Mouse (Mus musculus) T-helper 1 cell (primary cell): ENCODE results near the gene Mrnip.

Experiments used
- in situ Hi-C: fragments of 300-600 bp; cut with MboI, MseI; formaldehyde crosslinking; loops from one replicate; pipeline ENCODE4 v1.15.1; 2025; ENCODE audit warnings: high pct_unique_total_duplicates

Mrnip gene

GRCm38 (mm10) chr11:50198916-50199315 is 24.7 kb downstream of the Mrnip start:
- in situ Hi-C loops = loop anchor here (10.0 kb wide), 1 partner anchor 1004 kb away; no protein-coding TSS in a partner anchor

- in situ Hi-C loops = no loop called here
These were observed 26.4 kb downstream of the Mrnip start for GRCm38 (mm10) chr11:50200613-50201012.

- in situ Hi-C loops = no loop called here
These were observed 27.3 kb downstream of the Mrnip start for GRCm38 (mm10) chr11:50201590-50201989.

- in situ Hi-C loops = no loop called here
These were observed 29.1 kb downstream of the Mrnip start for GRCm38 (mm10) chr11:50203302-50203827.

GRCm38 (mm10) chr11:50205434-50205833 is 31.2 kb downstream of the Mrnip start:
- in situ Hi-C loops = no loop called here

DNA sequence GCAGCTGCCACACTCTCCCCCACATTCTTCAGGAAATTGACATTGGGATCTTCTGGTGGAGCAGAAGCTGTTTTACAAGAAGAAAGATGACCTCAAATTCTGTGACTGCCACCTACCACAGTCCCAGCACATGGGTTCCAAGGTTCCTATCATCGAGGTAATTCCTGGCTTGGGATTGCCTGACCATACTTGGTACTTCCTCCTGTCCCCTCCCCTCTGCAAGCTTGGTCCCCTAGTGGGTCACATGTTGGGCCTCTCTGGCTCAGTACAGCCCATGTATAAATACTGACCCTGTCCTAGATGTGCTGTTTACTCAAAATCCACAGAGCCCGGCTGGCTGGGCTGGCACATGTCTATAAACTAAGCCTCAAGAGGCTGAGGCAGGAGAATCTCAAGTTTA is 31.8 kb downstream of the Mrnip start:
- in situ Hi-C loops = no loop called here

- in situ Hi-C loops = no loop called here
These were observed 33.1 kb downstream of the Mrnip start for GRCm38 (mm10) chr11:50207344-50207743.

DNA sequence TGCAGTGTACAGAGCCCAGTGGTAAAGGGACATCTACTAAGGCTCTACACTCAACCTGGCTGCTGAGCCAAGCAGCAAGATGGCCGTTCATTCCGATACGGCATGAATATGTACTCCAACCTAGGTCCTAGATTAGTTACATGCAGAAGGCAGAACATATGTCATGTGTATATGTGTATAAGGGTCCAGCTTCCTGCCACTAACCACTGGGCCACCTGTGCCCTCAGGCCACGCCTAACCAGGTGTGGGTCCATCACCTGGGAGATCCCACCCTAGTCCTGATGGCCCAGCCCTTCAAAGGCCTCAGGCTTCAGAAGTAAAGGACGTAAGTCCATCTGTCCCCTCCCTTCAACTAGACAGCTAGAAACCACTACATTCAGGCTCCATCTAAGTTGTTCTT is 33.8 kb downstream of the Mrnip start:
- in situ Hi-C loops = no loop called here

- in situ Hi-C loops = loop anchor here (10.0 kb wide), 1 partner anchor 1335 kb away; the partner anchor contains the start of gene Irgm1
These were observed 35.9 kb downstream of the Mrnip start for GRCm38 (mm10) chr11:50210101-50210504.

DNA sequence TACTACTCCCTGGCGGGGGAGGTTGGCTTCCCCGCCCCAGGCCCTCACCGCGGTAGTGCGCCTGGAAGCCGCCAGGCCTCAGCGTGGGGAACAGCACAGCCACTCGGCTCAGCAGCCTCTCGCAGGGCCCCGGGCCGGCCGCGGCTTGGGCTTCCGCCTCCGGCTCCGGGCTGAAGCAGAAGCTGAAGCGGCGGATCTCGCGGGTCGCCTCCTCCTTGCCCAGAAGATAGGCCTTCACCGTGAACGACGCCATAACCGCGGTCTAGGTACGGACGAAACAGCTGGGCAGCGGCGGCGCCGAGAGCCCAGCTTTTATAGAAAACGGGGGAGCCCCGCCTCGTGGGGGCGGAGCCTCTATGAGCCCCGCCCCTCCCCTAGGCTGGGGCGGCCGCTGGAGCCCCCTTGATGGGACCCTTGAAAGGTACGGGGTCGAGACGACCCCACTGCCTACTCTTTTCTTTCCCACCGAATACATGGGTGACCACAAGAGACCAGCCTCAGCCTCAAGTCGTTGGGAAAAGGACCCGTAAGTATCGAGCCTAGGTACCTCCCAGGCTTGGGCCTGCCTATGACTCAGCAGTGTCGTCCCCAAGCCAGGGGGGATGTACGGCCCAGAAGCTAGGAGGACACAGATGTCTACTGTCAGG is 36.4 kb downstream of the Mrnip start, which contains the start of the genes Sqstm1 and Mgat4b:
Gene Sqstm1, minus strand, starts transcription at position 323 of the 647 bp plus-strand sequence.
Gene Mgat4b, plus strand, starts transcription at position 386 of the 647 bp plus-strand sequence.
- in situ Hi-C loops = loop anchor here (10.0 kb wide), 1 partner anchor 1336 kb away; the partner anchor contains the start of gene Irgm1

DNA sequence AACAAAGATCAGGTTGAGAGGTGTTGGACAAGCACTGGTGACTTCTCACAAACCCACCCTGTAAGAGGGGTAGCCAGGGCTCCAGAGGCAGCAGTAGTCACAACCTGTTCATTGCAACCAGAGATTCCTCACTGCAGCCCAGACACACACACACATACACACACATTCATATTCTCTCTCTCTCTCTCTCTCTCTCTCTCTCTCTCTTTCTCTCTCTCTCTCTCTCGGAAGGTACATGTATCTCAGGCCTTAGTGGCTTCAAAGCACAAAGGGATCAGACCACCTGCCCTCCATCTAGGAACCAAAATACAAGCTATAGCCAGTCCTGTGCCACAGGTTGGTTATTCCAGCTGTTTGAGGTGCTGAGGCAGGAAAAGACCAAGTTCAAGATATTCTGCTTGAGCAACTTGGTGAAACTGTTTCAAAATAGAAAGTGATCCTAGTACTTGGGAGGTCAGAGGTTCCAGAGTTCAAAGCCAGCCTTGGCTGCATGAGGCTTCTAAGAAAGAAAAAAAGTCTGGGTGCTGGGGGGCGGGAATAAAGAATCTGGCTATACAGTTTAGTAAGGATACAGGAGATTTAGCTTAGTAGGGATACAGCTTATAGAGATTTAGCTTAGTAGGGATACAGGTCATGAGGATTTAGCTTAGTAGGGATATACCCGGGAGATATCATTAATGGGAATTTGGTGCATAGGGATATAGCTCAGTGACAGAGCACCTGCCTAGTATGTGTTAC is 37.2 kb downstream of the Mrnip start:
- in situ Hi-C loops = loop anchor here (10.0 kb wide), 1 partner anchor 1337 kb away; the partner anchor contains the start of gene Irgm1

DNA sequence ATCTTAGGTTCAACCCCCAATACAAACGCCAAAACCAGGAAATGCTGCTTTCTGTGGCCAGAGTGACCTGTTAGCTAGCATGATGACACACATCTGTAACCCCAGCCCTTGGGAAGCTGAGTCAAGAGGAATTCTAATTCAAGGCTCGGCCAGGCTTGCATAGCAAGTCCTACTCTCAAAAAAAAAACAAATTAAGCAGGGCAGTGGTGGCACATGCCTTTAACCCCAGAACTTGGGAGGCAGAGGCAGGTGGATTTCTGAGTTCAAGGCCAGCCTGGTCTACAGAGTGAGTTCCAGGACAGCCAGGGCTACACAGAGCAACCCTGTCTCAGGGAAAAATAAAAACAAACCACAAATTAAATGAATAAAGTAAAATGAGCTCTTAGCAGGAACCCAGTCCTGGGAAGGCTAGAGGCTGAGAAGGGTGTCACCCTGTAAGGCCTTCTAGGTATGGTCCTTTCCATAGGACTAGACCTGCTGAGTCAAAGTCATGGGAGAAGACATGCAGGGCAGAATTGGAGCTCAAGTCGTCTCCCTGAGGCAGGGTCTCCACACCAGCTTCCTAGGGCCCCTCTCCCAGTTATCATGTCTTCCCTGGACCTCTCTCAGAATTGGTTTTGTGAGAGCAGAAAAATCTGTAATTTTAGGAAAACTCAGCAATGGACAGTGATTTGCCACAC is 38.0 kb downstream of the Mrnip start:
- in situ Hi-C loops = loop anchor here (10.0 kb wide), 1 partner anchor 1337 kb away; the partner anchor contains the start of gene Irgm1

GRCm38 (mm10) chr11:50212848-50213758 is 38.9 kb downstream of the Mrnip start:
- in situ Hi-C loops = loop anchor here (10.0 kb wide), 1 partner anchor 1338 kb away; the partner anchor contains the start of gene Irgm1

DNA sequence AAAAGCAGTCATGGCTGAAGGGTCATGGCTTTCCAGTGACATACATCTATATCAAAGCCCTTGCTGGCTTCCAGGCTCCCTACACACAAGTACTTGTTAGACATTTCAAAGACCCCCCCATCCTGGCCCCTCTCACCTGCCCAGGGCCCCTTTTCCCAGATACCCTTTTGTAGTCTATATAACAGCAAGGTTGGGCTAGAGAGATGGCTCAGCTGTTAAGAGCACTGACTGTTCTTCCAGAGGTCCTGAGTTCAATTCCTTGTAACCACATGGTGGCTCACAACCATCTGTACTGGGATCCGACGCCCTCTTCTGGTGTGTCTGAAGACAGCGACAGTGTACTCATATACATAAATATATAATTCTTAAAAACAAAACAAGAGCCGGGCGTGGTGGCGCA is 40.4 kb downstream of the Mrnip start:
- in situ Hi-C loops = loop anchor here (10.0 kb wide), 1 partner anchor 1340 kb away; the partner anchor contains the start of gene Irgm1

DNA sequence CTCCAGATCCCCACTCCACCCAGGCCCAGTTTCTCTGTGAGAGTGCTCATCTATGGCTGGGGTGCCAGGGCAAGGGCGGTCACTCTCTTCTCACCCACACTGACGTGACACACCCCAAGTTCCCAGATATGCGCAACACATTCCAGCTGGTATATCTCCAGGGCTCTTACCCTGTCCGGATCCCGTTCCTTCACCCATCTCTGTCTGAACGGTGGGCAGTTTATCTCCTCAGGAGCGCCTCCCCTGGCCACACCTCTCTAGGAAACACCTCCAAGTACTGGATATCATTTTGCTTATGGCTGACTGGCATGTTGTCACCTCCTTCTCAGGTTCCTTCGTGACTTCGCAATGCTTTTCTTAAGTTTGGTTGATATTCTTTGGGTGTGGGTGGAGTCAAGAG is 41.4 kb downstream of the Mrnip start:
- in situ Hi-C loops = loop anchor here (10.0 kb wide), 1 partner anchor 1341 kb away; the partner anchor contains the start of gene Irgm1

- in situ Hi-C loops = loop anchor here (10.0 kb wide), 1 partner anchor 1342 kb away; the partner anchor contains the start of gene Irgm1
These were observed 42.6 kb downstream of the Mrnip start for GRCm38 (mm10) chr11:50216724-50217366.

- in situ Hi-C loops = loop anchor here (10.0 kb wide), 1 partner anchor 1343 kb away; the partner anchor contains the start of gene Irgm1
These were observed 43.6 kb downstream of the Mrnip start for GRCm38 (mm10) chr11:50217811-50218210.

- in situ Hi-C loops = loop anchor here (10.0 kb wide), 1 partner anchor 1345 kb away; the partner anchor contains the start of gene Irgm1
These were observed 45.6 kb downstream of the Mrnip start for GRCm38 (mm10) chr11:50219833-50220232.

- in situ Hi-C loops = no loop called here
These were observed 48.5 kb downstream of the Mrnip start for GRCm38 (mm10) chr11:50222559-50223276.
